Mouse (Mus musculus): ENCODE data around the gene Ankrd33b.

DNA sequence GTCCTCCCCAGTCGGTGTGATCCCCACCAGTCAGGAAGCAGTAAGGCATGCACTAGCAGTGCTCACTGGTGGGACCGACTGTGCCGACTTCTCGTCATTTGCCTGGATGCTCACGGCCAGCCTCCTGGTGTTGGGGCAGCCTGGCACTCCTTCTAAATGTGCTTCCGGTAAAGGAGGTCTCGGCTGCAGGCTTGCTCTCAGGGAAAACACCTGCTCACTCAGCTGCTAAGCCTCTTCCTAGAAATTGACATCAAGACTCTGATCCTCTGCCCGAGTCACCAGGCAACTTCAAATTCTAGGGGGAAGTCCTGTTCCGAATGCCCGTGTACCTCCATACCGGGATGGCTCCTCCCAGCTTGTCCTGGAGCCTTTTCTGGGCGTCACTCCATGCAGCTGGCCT lies 101.7 kb downstream of the Ankrd33b start:
- TF ChIP-seq CTCF (IDR thresholded peaks at IDR 0.05; ENCODE audit: borderline replicate concordance, insufficient read depth, low read depth, low read length) (no peak), POLR2A (IDR thresholded peaks at IDR 0.05; ENCODE audit: borderline replicate concordance, insufficient read depth, low read length) (no peak)

All from cerebellum, adult 2 months (tissue).